Mouse (Mus musculus): ENCODE results near the gene 1700001C19Rik.

GRCm38 (mm10) chr17:47458310-47458709 is 21.1 kb upstream of the 1700001C19Rik start:
- TF ChIP-seq CTCF (IDR thresholded peaks at IDR 0.05; ENCODE audit: control insufficient read depth, insufficient read depth, insufficient read length) (no peak), MYOG (IDR thresholded peaks at IDR 0.05; ENCODE audit: control insufficient read depth, extremely low read depth, insufficient read length) (no peak), USF1 (IDR thresholded peaks at IDR 0.05; ENCODE audit: low read depth) (no peak), MAX (IDR thresholded peaks at IDR 0.05) (no peak), FOSL1 (IDR thresholded peaks at IDR 0.05; ENCODE audit: insufficient read depth, low read length, poor library complexity, severe bottlenecking) (no peak)
